Mouse (Mus musculus): Measurements from ENCODE around the gene Gm9964.

Gm9964 gene

GRCm38 (mm10) chr11:79253542-79254390 is 42.9 kb downstream of the Gm9964 start:
- no peak for DNase-seq (ENCODE audit: low spot score)

GRCm38 (mm10) chr11:79252881-79253541 is 43.7 kb downstream of the Gm9964 start:
- no peak for DNase-seq (ENCODE audit: low spot score)
